Mouse (Mus musculus): Measurements from ENCODE around the gene Gab2.

GRCm38 (mm10) chr7:97306813-97307212 lies 225.4 kb downstream of the Gab2 start:
- TF ChIP-seq CTCF (IDR thresholded peaks at IDR 0.05; ENCODE audit: borderline replicate concordance, control insufficient read depth, extremely low read depth, insufficient read depth, low read length, poor library complexity) (no peak), POLR2A (IDR thresholded peaks at IDR 0.05; ENCODE audit: control insufficient read depth, extremely low read depth, insufficient read depth, low read length, poor library complexity) (no peak)
